Mouse (Mus musculus) C2C12 (cell line): ENCODE results near the gene Rsph1. TPM values are rescaled to one million over a fixed set of nuclear protein-coding genes. Genes with fewer than 3 reads are reported as not detected.

Experiments
- H3K27me3 ChIP-seq: one replicate; pipeline ENCODE4 v1.6.1; 2011; ENCODE audit not compliant: control insufficient read depth, insufficient read depth, insufficient read length
- H3K36me3 ChIP-seq: one replicate; pipeline ENCODE4 v1.6.1; 2011; ENCODE audit not compliant: control insufficient read depth, insufficient read depth
- H3K4me3 ChIP-seq: one replicate; pipeline ENCODE4 v1.5.1; 2011; ENCODE audit warnings: mild to moderate bottlenecking, control low read depth; ENCODE audit not compliant: poor library complexity, insufficient read depth, severe bottlenecking
- H3K79me2 ChIP-seq: one replicate; pipeline ENCODE4 v1.6.1; 2011; ENCODE audit not compliant: control insufficient read depth, insufficient read depth
- H3K79me3 ChIP-seq: one replicate; pipeline ENCODE4 v1.6.1; 2011; ENCODE audit warnings: low read depth, control low read depth
- H3ac ChIP-seq: one replicate; pipeline ENCODE3; 2011; ENCODE audit warnings: low read depth; ENCODE audit not compliant: control insufficient read depth, insufficient read length
- CEBPB ChIP-seq: IDR thresholded peaks from one replicate; pipeline ENCODE4 v1.6.1; 2011; ENCODE audit warnings: low read depth, mild to moderate bottlenecking, control low read depth, moderate library complexity
- CTCF ChIP-seq: IDR thresholded peaks from one replicate; pipeline ENCODE4 v1.5.1; 2011; ENCODE audit not compliant: control insufficient read depth, insufficient read depth, insufficient read length
- FOSL1 ChIP-seq: IDR thresholded peaks from one replicate; pipeline ENCODE4 v1.8.0; 2011; ENCODE audit warnings: mild to moderate bottlenecking, low read length; ENCODE audit not compliant: poor library complexity, insufficient read depth, severe bottlenecking
- MAX ChIP-seq: IDR thresholded peaks from one replicate; pipeline ENCODE4 v1.6.1; 2011; ENCODE audit warnings: mild to moderate bottlenecking, control low read depth
- MYOD1 ChIP-seq: IDR thresholded peaks from one replicate; pipeline ENCODE4 v1.6.1; 2011; ENCODE audit warnings: low read depth; ENCODE audit not compliant: control insufficient read depth, insufficient read length
- MYOG ChIP-seq: IDR thresholded peaks from one replicate; pipeline ENCODE4 v1.6.1; 2011; ENCODE audit not compliant: control insufficient read depth, insufficient read length; ENCODE audit errors: extremely low read depth
- USF1 ChIP-seq: IDR thresholded peaks from one replicate; pipeline ENCODE4 v1.6.1; 2011; ENCODE audit warnings: low read depth, mild to moderate bottlenecking, control low read depth, moderate library complexity
- polyA plus RNA-seq: library from polyadenylated mRNA; unstranded; fragments of >200 nt; fragmentation: generic; extraction: Trizol; gene quantifications from one replicate; pipeline ENCODE4 v1.2.1, GENCODE M21; 2012; ENCODE audit warnings: missing spikeins

Gene Rsph1
- polyA plus RNA-seq, 1 experiment: 0.20 TPM

DNA sequence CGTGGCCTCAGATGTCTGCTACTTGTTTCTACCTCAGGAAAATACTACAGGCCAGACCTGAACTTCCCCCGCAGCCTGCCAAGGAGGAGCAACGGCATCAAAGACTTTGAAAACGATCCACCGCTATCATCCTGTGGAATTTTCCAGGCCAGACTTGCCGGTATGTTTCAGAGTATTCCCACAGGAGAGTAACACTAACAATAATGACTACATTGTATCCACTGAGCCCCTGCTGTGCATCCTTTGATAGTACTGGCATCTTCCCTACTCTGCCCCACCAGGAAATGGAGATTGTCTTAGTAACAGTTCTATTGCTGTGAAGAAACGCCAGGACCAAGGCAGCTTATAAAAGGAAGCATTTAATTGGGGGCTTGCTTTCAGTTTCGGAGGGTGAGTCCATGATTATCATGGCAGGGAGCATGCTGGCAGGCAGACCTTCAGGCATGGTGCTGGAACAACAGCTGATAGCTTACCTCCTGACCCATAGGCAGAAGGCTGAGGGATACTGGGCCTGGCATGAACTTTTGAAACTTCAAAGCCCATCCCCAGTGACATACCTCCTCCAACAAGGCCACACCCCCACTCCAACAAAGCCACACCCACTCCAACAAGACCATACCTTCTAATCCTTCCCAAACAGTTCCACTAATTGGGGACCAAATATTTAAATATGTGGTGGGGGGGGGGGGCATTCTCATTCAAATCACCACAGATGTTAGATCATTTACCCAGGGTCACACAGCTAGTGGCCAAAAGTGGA, 44.8 kb downstream of the Rsph1 start:
- Histone ChIP-seq H3K27me3 (peaks cover 4% of the 10 kb centered on the region), H3ac (no peak overlapping the region), H3K4me3 (no peak overlapping the region), H3K79me3 (no peaks in the 10 kb centered on the region), H3K36me3 (no peaks in the 10 kb centered on the region), H3K79me2 (no peaks in the 10 kb centered on the region)
- TF ChIP-seq USF1 (no peak), CTCF (no peak), MYOG (no peak), CEBPB (no peak), FOSL1 (no peak), MAX (no peak), MYOD1 (no peak)

DNA sequence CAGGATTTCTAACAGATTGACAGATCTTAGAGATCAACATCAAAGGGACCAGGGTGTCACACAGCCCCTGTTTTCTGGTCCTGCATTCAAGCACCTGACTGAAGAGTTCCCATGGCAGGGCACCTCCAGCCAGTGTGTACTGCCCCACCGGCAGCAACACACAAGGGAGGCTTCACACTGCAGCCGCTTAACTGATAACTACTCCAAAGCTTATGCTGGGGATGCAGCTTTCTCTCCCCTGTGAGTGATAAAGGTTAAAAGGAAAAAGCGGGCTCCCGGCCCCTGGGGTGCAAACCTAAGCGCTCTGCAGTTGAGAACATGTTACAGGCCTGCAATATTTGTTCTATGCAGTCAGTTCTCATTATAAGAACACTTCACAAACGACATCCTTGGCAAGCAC, 45.4 kb downstream of the Rsph1 start:
- H3K4me3 ChIP-seq: no peak overlapping the region
- H3ac ChIP-seq: no peak overlapping the region
- no peak for TF ChIP-seq MAX
- no peak for TF ChIP-seq MYOG
- no peak for TF ChIP-seq CEBPB
- TF ChIP-seq USF1: no peak
- no peak for TF ChIP-seq MYOD1
- TF ChIP-seq FOSL1: no peak
- no peak for TF ChIP-seq CTCF
- H3K36me3 ChIP-seq: no peaks in the 10 kb centered on the region
- no peaks in the 10 kb centered on the region for H3K79me2 ChIP-seq
- no peaks in the 10 kb centered on the region for H3K79me3 ChIP-seq
- peaks cover 4% of the 10 kb centered on the region for H3K27me3 ChIP-seq

DNA sequence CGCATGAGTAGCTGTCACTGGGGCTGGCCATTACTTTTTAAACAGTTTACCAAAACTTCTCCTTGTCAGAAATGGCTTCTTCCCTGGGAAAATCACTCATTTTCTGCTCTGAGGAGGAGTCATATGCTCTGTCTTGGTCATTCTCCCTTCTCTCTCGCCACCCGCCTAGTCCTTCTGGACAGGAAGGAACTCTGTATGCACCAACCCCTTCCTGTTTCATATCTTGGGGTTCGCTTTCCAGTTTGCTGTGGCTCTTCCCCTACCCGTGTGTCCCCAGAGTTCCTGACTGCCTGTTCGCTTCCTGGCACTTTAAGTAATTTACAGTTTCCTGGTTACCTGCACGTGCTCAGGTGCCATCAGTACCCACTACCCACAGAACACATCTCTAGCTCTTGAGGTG, 50.3 kb downstream of the Rsph1 start:
- H3K79me3 ChIP-seq: no peaks in the 10 kb centered on the region
- no peaks in the 10 kb centered on the region for H3K79me2 ChIP-seq
- H3ac ChIP-seq: no peak overlapping the region
- no peaks in the 10 kb centered on the region for H3K36me3 ChIP-seq
- H3K4me3 ChIP-seq: no peak overlapping the region
- TF ChIP-seq CEBPB: no peak
- no peak for TF ChIP-seq MYOG
- TF ChIP-seq FOSL1: no peak
- TF ChIP-seq MYOD1: no peak
- no peak for TF ChIP-seq USF1
- no peak for TF ChIP-seq MAX
- no peak for TF ChIP-seq CTCF
- peaks cover 4% of the 10 kb centered on the region for H3K27me3 ChIP-seq

DNA sequence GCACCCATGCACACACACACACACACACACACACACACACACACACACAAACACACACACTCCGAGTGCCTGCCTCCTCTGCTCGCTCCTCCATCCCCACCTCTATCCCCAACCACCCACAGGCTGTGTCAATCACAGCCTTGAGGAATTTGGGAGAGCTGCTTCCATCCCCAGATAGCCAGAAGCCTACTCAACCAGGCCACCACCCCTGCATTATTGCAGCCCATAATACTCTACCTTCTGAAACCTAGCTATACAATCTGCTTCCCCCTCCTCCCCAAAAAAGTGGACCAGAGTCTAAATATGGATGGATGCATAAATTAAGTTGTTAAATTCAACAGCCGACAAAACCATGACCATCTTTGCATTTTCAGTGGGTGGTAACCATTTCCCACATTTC, 50.8 kb downstream of the Rsph1 start:
- peaks cover 4% of the 10 kb centered on the region for H3K27me3 ChIP-seq
- no peak overlapping the region for H3ac ChIP-seq
- no peaks in the 10 kb centered on the region for H3K79me2 ChIP-seq
- no peaks in the 10 kb centered on the region for H3K79me3 ChIP-seq
- H3K36me3 ChIP-seq: no peaks in the 10 kb centered on the region
- no peak for TF ChIP-seq FOSL1
- H3K4me3 ChIP-seq: no peak overlapping the region

DNA sequence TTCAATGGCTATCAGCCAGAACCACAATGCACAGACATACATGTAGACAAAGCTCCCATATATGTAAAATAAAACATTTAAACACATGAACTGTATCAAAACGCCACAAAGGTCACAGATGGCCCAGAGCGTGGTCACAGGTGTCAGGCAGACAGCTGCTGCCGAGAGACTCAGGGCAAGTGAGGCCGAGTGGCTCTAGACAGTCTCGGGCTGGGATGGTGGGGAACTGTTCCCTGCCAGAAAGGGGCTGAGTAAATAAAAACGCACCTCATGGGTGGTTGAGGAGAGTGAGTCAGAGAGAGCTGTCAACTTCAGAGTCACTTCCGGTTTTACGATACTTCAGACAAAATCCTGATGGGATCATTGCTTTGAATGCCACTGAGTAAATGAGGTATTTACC, 52.6 kb downstream of the Rsph1 start:
- no peak for TF ChIP-seq CEBPB
- no peak for TF ChIP-seq FOSL1
- Histone ChIP-seq H3K36me3 (no peaks in the 10 kb centered on the region), H3K4me3 (no peak overlapping the region), H3K79me2 (no peaks in the 10 kb centered on the region), H3ac (no peak overlapping the region), H3K79me3 (no peaks in the 10 kb centered on the region), H3K27me3 (peaks cover 6% of the 10 kb centered on the region)

DNA sequence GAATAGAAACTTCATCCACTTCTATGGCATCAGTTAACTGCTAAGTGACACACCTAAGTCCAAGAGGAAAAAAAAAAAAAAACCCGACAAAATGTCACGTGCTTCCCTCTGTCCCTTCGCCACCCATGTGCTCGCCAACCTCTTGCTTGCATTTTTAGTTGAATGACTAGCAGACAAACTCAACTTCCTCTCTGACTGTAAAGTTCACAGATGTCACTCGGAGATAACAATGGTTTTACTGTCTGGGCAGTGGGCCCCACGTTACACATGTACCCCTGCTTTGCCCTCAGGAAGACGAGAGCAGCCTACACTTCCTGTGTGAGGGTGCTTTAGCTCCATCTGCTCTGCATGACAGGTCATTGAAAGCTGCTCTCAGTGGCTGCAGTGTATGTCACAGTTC, 53.3 kb downstream of the Rsph1 start:
- H3K4me3 ChIP-seq: no peak overlapping the region
- H3K79me3 ChIP-seq: no peaks in the 10 kb centered on the region
- H3K36me3 ChIP-seq: no peaks in the 10 kb centered on the region
- no peaks in the 10 kb centered on the region for H3K79me2 ChIP-seq
- H3ac ChIP-seq: no peak overlapping the region
- peaks cover 7% of the 10 kb centered on the region for H3K27me3 ChIP-seq
- TF ChIP-seq MYOD1 (no peak), USF1 (no peak), FOSL1 (no peak), MAX (no peak), CTCF (no peak), MYOG (no peak), CEBPB (no peak)
